Mouse (Mus musculus) G1E (cell line): ENCODE data around the gene Svbp.

Source experiments
- CTCF ChIP-seq: IDR thresholded peaks from 2 replicates; pipeline ENCODE4 v1.5.1; 2012; ENCODE audit warnings: low read depth, low read length, inconsistent platforms, mixed read lengths
- GATA1 ChIP-seq: IDR thresholded peaks from 2 replicates; pipeline ENCODE4 v1.6.1; 2012; ENCODE audit warnings: borderline replicate concordance, low read length, inconsistent platforms, mixed read lengths
- POLR2AphosphoS5 ChIP-seq: IDR thresholded peaks from 2 replicates; pipeline ENCODE4 v1.6.1; 2012; ENCODE audit warnings: low read depth, low read length, inconsistent platforms; ENCODE audit not compliant: insufficient replicate concordance
- TAL1 ChIP-seq: conservative IDR thresholded peaks from 2 replicates; pipeline ENCODE4 v1.6.1; 2012; ENCODE audit warnings: low read depth, low read length, inconsistent platforms, mixed read lengths

- TF ChIP-seq CTCF, result no peak
- TF ChIP-seq GATA1, result no peak
- TF ChIP-seq TAL1, result no peak
- no peak for TF ChIP-seq POLR2AphosphoS5
Measured at GRCm38 (mm10) chr4:119242571-119242970, 47.5 kb downstream of the Svbp start.
